Mouse (Mus musculus) midbrain, embryonic 11.5 days (tissue): Measurements from ENCODE around the gene Dnajc22. TPM values are rescaled to one million over a fixed set of nuclear protein-coding genes. Genes with fewer than 3 reads are reported as not detected.

ENCODE experiments used
- ATAC-seq: fragments of 200-750 bp; cut with Nextera tagmentation; 2 replicates; pipeline ENCODE4 v1.8.0; 2017; ENCODE audit warnings: moderate TSS enrichment, moderate library complexity; ENCODE audit not compliant: low FRiP score
- DNase-seq: peaks from one replicate; pipeline ENCODE4 v3.0.0; 2015; ENCODE audit warnings: low spot score; ENCODE audit errors: missing footprints
- H3K27ac ChIP-seq: fragments of 300-500 bp; sonication (generic); 2 replicates; pipeline ENCODE4 v1.5.1; 2014; ENCODE audit warnings: low read depth, low read length
- H3K27me3 ChIP-seq: fragments of 300-500 bp; sonication (generic); 2 replicates; pipeline ENCODE4 v1.6.1; 2014; ENCODE audit warnings: mild to moderate bottlenecking, low read length, moderate library complexity, mixed read lengths; ENCODE audit not compliant: control insufficient read depth, insufficient read depth
- H3K36me3 ChIP-seq: fragments of 300-500 bp; sonication (generic); 2 replicates; pipeline ENCODE4 v1.6.1; 2014; ENCODE audit warnings: mild to moderate bottlenecking, low read length, moderate library complexity, mixed read lengths; ENCODE audit not compliant: control insufficient read depth, insufficient read depth
- H3K4me1 ChIP-seq: fragments of 300-500 bp; sonication (generic); 2 replicates; pipeline ENCODE4 v1.6.1; 2014; ENCODE audit warnings: low read length; ENCODE audit not compliant: control insufficient read depth, insufficient read depth
- H3K4me2 ChIP-seq: fragments of 300-500 bp; sonication (generic); 2 replicates; pipeline ENCODE4 v1.6.1; 2014; ENCODE audit warnings: mild to moderate bottlenecking, moderate library complexity
- H3K4me3 ChIP-seq: fragments of 300-500 bp; sonication (generic); 2 replicates; pipeline ENCODE4 v1.5.1; 2014; ENCODE audit warnings: low read depth, low read length
- H3K9ac ChIP-seq: fragments of 300-500 bp; sonication (generic); 2 replicates; pipeline ENCODE4 v1.6.1; 2014; ENCODE audit warnings: low read length
- H3K9me3 ChIP-seq: fragments of 300-500 bp; sonication (generic); 2 replicates; pipeline ENCODE4 v1.6.1; 2016; ENCODE audit warnings: low read length; ENCODE audit not compliant: control insufficient read depth
- WGBS: fragments of 180-500 bp; shearing (Covaris S2); extraction: QIAGEN DNeasy Blood & Tissue Kit; methylation state at CpG from one replicate; pipeline ENCODE4 v1.1.7; 2014; 5-methylcytosine and 5-hydroxymethylcytosine counted together
- microRNA-seq: library from miRNA; unstranded; fragments of <30 nt; microRNA quantifications from one replicate; pipeline ENCODE4, GENCODE M21; 2017
- polyA plus RNA-seq: library from polyadenylated mRNA; unstranded; fragments of >200 nt; fragmentation: Nextera tagmentation; extraction: Ambion mirVana; gene quantifications from 2 replicates; pipeline ENCODE4 v1.2.1, GENCODE M21; 2014

Gene Dnajc22
- polyA plus RNA-seq, 1 experiment from 2014 or later = 0.46 TPM

DNA sequence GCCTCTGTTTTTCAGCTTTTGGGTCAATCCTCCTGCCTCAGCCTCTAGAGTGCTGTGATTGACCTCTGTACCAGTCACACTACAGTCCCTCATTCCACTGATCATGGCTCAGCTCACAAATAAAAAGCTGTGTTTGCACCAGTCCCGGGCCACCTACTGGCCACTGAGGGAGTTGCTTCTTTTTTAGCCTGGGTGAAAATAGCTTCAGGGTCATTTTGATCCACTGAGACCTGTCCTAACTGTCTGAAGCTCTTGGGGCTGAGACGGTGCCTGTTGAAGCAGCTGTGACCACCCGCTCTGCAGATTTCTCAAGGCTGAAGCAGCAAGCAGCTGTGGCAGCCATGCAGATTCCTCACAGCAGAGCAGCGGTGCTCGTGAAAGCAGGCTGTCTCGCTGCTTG lies 46.7 kb downstream of the Dnajc22 start:
- peak; percentile 97 for DNase-seq
- Histone ChIP-seq H3K4me2 (no peak overlapping the region), H3K4me3 (no peak overlapping the region), H3K27ac (no peak overlapping the region), H3K4me1 (no peaks in the 10 kb centered on the region), H3K9ac (no peak overlapping the region), H3K27me3 (no peaks in the 10 kb centered on the region), H3K9me3 (peaks cover 3% of the 10 kb centered on the region; the same call in 1 of the 2 replicates), H3K36me3 (peaks cover 2% of the 10 kb centered on the region; the same call in 1 of the 2 replicates)
- WGBS = 59% methylated on average over 6 of the region's 6 CpGs
- ATAC-seq = no peak

DNA sequence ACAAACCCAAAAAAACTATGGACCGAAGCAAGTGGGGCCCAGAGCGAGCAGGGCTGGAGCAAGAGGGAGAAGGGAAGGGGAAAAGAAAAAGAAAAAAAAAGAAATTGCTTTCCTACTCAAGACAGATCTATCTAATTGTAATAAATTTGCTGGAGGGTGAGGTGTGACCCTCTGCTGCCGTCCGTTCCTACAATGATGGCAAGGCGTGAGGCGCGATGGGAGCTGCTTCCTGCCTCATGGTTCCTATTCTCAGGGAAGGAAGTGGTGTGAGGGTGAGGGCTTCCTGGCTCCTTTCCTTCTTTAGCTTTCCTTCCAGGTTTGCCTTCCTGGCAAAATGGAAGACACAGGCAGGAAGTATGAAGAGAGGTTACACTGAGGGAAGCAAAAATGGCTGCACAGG lies 57.5 kb downstream of the Dnajc22 start:
- DNase-seq = peak; percentile 65
- 95% methylated on average over 7 of the region's 7 CpGs for WGBS
- H3K36me3 ChIP-seq = peaks cover 13% of the 10 kb centered on the region

DNA sequence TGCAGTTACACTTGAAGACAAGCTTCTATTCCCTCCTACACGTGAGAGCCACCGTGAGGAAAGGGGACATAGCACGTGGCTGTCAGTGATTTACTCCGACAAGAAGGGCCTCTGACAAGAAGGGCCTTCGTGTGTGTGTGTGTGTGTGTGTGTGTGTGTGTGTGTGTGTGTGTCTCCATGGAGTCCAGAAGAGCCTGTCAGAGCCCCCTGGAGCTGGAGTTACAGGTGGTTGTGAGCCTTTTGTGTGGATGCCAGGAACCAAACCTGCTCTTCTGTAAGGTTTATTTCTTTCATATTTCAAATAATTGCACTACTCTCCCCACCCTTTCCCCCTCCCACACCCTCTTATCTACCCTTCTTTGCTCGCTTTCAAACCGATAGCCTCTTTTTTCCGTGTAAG lies 58.4 kb downstream of the Dnajc22 start:
- Histone ChIP-seq H3K4me3 (no peak overlapping the region), H3K36me3 (peaks cover 10% of the 10 kb centered on the region), H3K27me3 (no peaks in the 10 kb centered on the region), H3K9ac (no peak overlapping the region), H3K27ac (no peak overlapping the region), H3K4me1 (no peaks in the 10 kb centered on the region), H3K9me3 (no peaks in the 10 kb centered on the region), H3K4me2 (no peak overlapping the region)
- peak; percentile 45 for DNase-seq
- WGBS = 90% methylated on average over 8 of the region's 8 CpGs
- ATAC-seq = no peak

More for the DNA sequence above, 57.5 kb downstream of the Dnajc22 start:
- no peak for ATAC-seq
- Histone ChIP-seq H3K27me3 (no peaks in the 10 kb centered on the region), H3K9ac (no peak overlapping the region), H3K27ac (no peak overlapping the region), H3K9me3 (no peaks in the 10 kb centered on the region), H3K4me1 (no peaks in the 10 kb centered on the region), H3K4me2 (no peak overlapping the region), H3K4me3 (no peak overlapping the region)

DNA sequence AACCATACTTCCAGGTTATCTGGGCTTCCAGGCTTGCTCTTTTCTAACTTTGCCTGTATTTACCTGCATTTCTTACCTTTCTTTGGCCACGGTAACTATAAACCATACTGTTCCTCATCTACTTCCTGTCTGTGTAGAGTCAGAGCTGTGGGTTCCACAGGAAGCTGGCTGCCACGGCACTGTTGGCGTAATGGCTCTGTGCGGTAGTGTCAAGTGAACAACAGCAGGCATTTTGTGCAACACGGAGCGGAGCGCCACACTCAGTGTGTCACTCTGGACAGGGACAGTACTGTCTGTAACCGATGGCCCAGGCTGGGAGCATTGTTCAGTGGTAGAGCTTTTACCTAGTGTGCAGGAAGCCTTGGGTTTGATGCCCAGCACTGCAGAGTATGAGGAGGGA lies 60.5 kb downstream of the Dnajc22 start:
- H3K4me3 ChIP-seq = no peak overlapping the region
- H3K4me2 ChIP-seq = no peak overlapping the region
- 96% methylated on average over 8 of the region's 8 CpGs for WGBS
- H3K9me3 ChIP-seq = no peaks in the 10 kb centered on the region
- H3K27ac ChIP-seq = no peak overlapping the region
- no peaks in the 10 kb centered on the region for H3K4me1 ChIP-seq
- H3K9ac ChIP-seq = no peak overlapping the region
- H3K36me3 ChIP-seq = peaks cover 10% of the 10 kb centered on the region; the same call in 1 of the 2 replicates
- ATAC-seq = no peak
- H3K27me3 ChIP-seq = no peaks in the 10 kb centered on the region
- DNase-seq = no peak

Small RNAs within 50 kb of the gene (microRNA-seq; reads per million reads assigned to microRNA genes)
- gene Mir6960 = 1.7 reads per million

Other genes with a start within 250 kb of the Dnajc22 start
- gene Kmt2d, start 222.0 kb upstream of the Dnajc22 start, polyA plus RNA-seq = 13.2 and 13.3 TPM in 2 replicates
- gene Rhebl1, start 198.6 kb upstream of the Dnajc22 start, polyA plus RNA-seq = 14.2 and 16.7 TPM in 2 replicates
- gene Dhh, start 194.6 kb upstream of the Dnajc22 start, polyA plus RNA-seq = 0.27 and 0.40 TPM in 2 replicates
- gene Lmbr1l, start 174.9 kb upstream of the Dnajc22 start, polyA plus RNA-seq = 7.5 and 9.8 TPM in 2 replicates
- 2,214 and 2,255 TPM in 2 replicates for gene Tuba1b, start 158.6 kb upstream of the Dnajc22 start, polyA plus RNA-seq
- not detected in 2 replicates for gene Gm49450, start 139.6 kb upstream of the Dnajc22 start, polyA plus RNA-seq
- gene Tuba1a, start 139.5 kb upstream of the Dnajc22 start, polyA plus RNA-seq = 7,669 and 8,043 TPM in 2 replicates
- 102 and 106 TPM in 2 replicates for gene Tuba1c, start 63.3 kb upstream of the Dnajc22 start, polyA plus RNA-seq
- 3.6 and 4.8 TPM in 2 replicates for gene Prph, start 38.0 kb upstream of the Dnajc22 start, polyA plus RNA-seq
- gene Troap, start 18.6 kb upstream of the Dnajc22 start, polyA plus RNA-seq = 19.7 and 27.2 TPM in 2 replicates
- 5.0 and 6.2 TPM in 2 replicates for gene C1ql4, start 5.4 kb upstream of the Dnajc22 start, polyA plus RNA-seq
- 58.8 and 65.6 TPM in 2 replicates for gene Spats2, start 32.7 kb downstream of the Dnajc22 start, polyA plus RNA-seq
- gene Kcnh3, start 131.7 kb downstream of the Dnajc22 start, polyA plus RNA-seq = 0.04 and 0.07 TPM in 2 replicates
- gene Mcrs1, start 158.8 kb downstream of the Dnajc22 start, polyA plus RNA-seq = 189 and 193 TPM in 2 replicates
- 41.5 and 41.6 TPM in 2 replicates for gene Prpf40b, start 201.9 kb downstream of the Dnajc22 start, polyA plus RNA-seq
- 0.19 TPM in 1 of 2 replicates, not detected in the other for gene Fam186b, start 202.7 kb downstream of the Dnajc22 start, polyA plus RNA-seq